Mouse (Mus musculus): ENCODE data around the gene Tmem189. TPM values are rescaled to one million over a fixed set of nuclear protein-coding genes. Genes with fewer than 3 reads are reported as not detected.
A peak's percentile ranks its signal among the peaks of the same experiment; 100 is the strongest.

The Tmem189 gene
- total and polyA plus RNA-seq, 3 experiments: 21.7 to 46.5 TPM; not detected in 1

GRCm38 (mm10) chr2:167688498-167689451 lies 847 bp downstream of the Tmem189 start, which contains the start of gene Cebpb (continued):
- TF ChIP-seq MEF2A (IDR thresholded peaks at IDR 0.05; ENCODE audit: extremely low read depth, insufficient replicate concordance, low read depth, low read length, poor library complexity, severe bottlenecking) (no peak), HCFC1 (IDR thresholded peaks at IDR 0.05; ENCODE audit: low read depth, low read length) (peak; percentile 11), MAFK (IDR thresholded peaks at IDR 0.05; ENCODE audit: borderline replicate concordance, low read depth, low read length) (no peak), E2F4 (IDR thresholded peaks at IDR 0.05; ENCODE audit: borderline replicate concordance, low read depth, low read length) (no peak), POLR2AphosphoS2 (IDR thresholded peaks at IDR 0.05; ENCODE audit: low read length) (peak; percentile 50; the same call in 1 of the 2 replicates)

- Histone ChIP-seq H3K27ac (ENCODE audit: control insufficient read depth, low read depth, low read length) (no peak overlapping the region), H3K36me3 (ENCODE audit: control insufficient read depth in 1 of 2, insufficient read depth in 2 of 2, low read length in 2 of 2) (peaks cover 2 to 19% of the 10 kb centered on the region in 2 experiments; a peak in 3 of 4 replicates), H3K4me1 (ENCODE audit: control insufficient read depth in 1 of 2, insufficient read depth in 2 of 2, low read length in 2 of 2) (peaks cover 11 to 27% of the 10 kb centered on the region in 2 experiments), H3K27me3 (ENCODE audit: control insufficient read depth in 1 of 2, insufficient read depth in 2 of 2, low read length in 2 of 2) (no peaks in the 10 kb centered on the region), H3K9ac (ENCODE audit: control insufficient read depth, low read depth, low read length, poor library complexity, severe bottlenecking) (peak overlapping the region; percentile 82), H3K4me3 (ENCODE audit: control insufficient read depth in 1 of 2, insufficient read depth in 1 of 2, low read depth in 2 of 2, low read length in 2 of 2) (peak overlapping the region; percentile 73 to 96; a peak in 3 of 4 replicates), H3K9me3 (replicated peaks; ENCODE audit: insufficient read depth, low read length) (no peaks in the 10 kb centered on the region), H3K79me2 (ENCODE audit: control insufficient read depth, insufficient read depth, low read length, poor library complexity) (peaks cover 30% of the 10 kb centered on the region)
- TF ChIP-seq UBTF (IDR thresholded peaks at IDR 0.05; ENCODE audit: borderline replicate concordance, insufficient read depth, low read depth, low read length) (no peak), MAFK (IDR thresholded peaks at IDR 0.05; ENCODE audit: borderline replicate concordance, low read depth, low read length) (no peak), RCOR1 (IDR thresholded peaks at IDR 0.05; ENCODE audit: low read depth, low read length) (no peak), POLR2A (IDR thresholded peaks at IDR 0.05; ENCODE audit: control insufficient read depth in 1 of 2, insufficient read depth in 1 of 2, low read depth in 1 of 2, low read length in 2 of 2, poor library complexity in 1 of 2) (no peak), BHLHE40 (IDR thresholded peaks at IDR 0.05; ENCODE audit: borderline replicate concordance, low read depth, low read length) (no peak), ZNF384 (IDR thresholded peaks at IDR 0.05; ENCODE audit: low read depth, low read length) (no peak), SIN3A (IDR thresholded peaks at IDR 0.05; ENCODE audit: low read length) (no peak), USF1 (IDR thresholded peaks at IDR 0.05; ENCODE audit: low read depth, low read length) (no peak), MAX (IDR thresholded peaks at IDR 0.05; ENCODE audit: low read length) (no peak), HCFC1 (IDR thresholded peaks at IDR 0.05; ENCODE audit: low read depth, low read length) (no peak), POLR2AphosphoS5 (IDR thresholded peaks at IDR 0.05; ENCODE audit: borderline replicate concordance, low read depth, low read length) (no peak), MEF2A (IDR thresholded peaks at IDR 0.05; ENCODE audit: extremely low read depth, insufficient replicate concordance, low read depth, low read length, poor library complexity, severe bottlenecking) (no peak), CTCF (IDR thresholded peaks at IDR 0.05 in 2 of 3, conservative IDR thresholded peaks at IDR 0.05 in 1 of 3; ENCODE audit: control insufficient read depth in 1 of 3, insufficient read depth in 1 of 3, low read depth in 2 of 3, low read length in 3 of 3, poor library complexity in 1 of 3, severe bottlenecking in 1 of 3) (no peak), RAD21 (IDR thresholded peaks at IDR 0.05; ENCODE audit: low read depth, low read length) (no peak)
- peak; percentile 34 for DNase-seq (ENCODE audit: low read depth, low spot score)
Measured at GRCm38 (mm10) chr2:167688126-167688497, 1.5 kb downstream of the Tmem189 start.

All from MEL (cell line).